Mouse (Mus musculus) lung, embryonic 16.5 days (tissue): ENCODE measurements around the gene 2310033P09Rik. TPM values are rescaled to one million over a fixed set of nuclear protein-coding genes. Genes with fewer than 3 reads are reported as not detected.

ENCODE experiments used
- ATAC-seq: fragments of 200-750 bp; cut with Nextera tagmentation; 2 replicates; pipeline ENCODE4 v1.8.0; 2017; ENCODE audit warnings: low read depth, mild to moderate bottlenecking, moderate library complexity
- H3K27ac ChIP-seq: fragments of 300-500 bp; sonication (generic); 2 replicates; pipeline ENCODE4 v1.5.1; 2014; ENCODE audit warnings: mild to moderate bottlenecking, control low read depth, low read length
- H3K27me3 ChIP-seq: fragments of 300-500 bp; sonication (generic); 2 replicates; pipeline ENCODE4 v1.6.1; 2014; ENCODE audit warnings: low read depth, low read length, mixed read lengths; ENCODE audit not compliant: control insufficient read depth, insufficient read depth
- H3K36me3 ChIP-seq: fragments of 300-500 bp; sonication (generic); 2 replicates; pipeline ENCODE4 v1.6.1; 2014; ENCODE audit warnings: low read length; ENCODE audit not compliant: control insufficient read depth, insufficient read depth
- H3K4me1 ChIP-seq: fragments of 300-500 bp; sonication (generic); replicated peaks from 2 replicates; pipeline ENCODE4 v1.6.1; 2014; ENCODE audit warnings: low read length, mixed read lengths; ENCODE audit not compliant: control insufficient read depth, insufficient read depth
- H3K4me2 ChIP-seq: fragments of 300-500 bp; sonication (generic); 2 replicates; pipeline ENCODE4 v1.6.1; 2014; ENCODE audit warnings: low read depth, low read length, control low read depth
- H3K4me3 ChIP-seq: fragments of 300-500 bp; sonication (generic); 2 replicates; pipeline ENCODE4 v1.5.1; 2014; ENCODE audit warnings: mild to moderate bottlenecking, low read length, control low read depth
- H3K9ac ChIP-seq: fragments of 300-500 bp; sonication (generic); 2 replicates; pipeline ENCODE4 v1.6.1; 2014; ENCODE audit warnings: low read length, control low read depth
- H3K9me3 ChIP-seq: fragments of 300-500 bp; sonication (generic); 2 replicates; pipeline ENCODE4 v1.6.1; 2016; ENCODE audit warnings: low read length; ENCODE audit not compliant: control insufficient read depth
- WGBS: fragments of 180-500 bp; shearing (Covaris S2); extraction: QIAGEN DNeasy Blood & Tissue Kit; methylation state at CpG from one replicate; pipeline ENCODE4 v1.1.7; 2014; 5-methylcytosine and 5-hydroxymethylcytosine counted together
- polyA plus RNA-seq: library from polyadenylated mRNA; unstranded; fragments of >200 nt; fragmentation: Nextera tagmentation; extraction: Ambion mirVana; gene quantifications from 2 replicates; pipeline ENCODE4 v1.2.1, GENCODE M21; 2015

Gene 2310033P09Rik
- polyA plus RNA-seq, 1 experiment from 2014 or later = 37.0 TPM

GRCm38 (mm10) chr11:59169807-59170206, 38.3 kb upstream of the 2310033P09Rik start:
- H3K9ac ChIP-seq = no peak overlapping the region
- H3K4me2 ChIP-seq = no peak overlapping the region
- H3K4me3 ChIP-seq = no peak overlapping the region
- H3K4me1 ChIP-seq = no peaks in the 10 kb centered on the region
- H3K36me3 ChIP-seq = no peaks in the 10 kb centered on the region
- ATAC-seq = no peak
- no peaks in the 10 kb centered on the region for H3K9me3 ChIP-seq
- WGBS = 35% methylated on average over 3 of the region's 3 CpGs
- H3K27me3 ChIP-seq = peaks cover 9% of the 10 kb centered on the region
- no peak overlapping the region for H3K27ac ChIP-seq

DNA sequence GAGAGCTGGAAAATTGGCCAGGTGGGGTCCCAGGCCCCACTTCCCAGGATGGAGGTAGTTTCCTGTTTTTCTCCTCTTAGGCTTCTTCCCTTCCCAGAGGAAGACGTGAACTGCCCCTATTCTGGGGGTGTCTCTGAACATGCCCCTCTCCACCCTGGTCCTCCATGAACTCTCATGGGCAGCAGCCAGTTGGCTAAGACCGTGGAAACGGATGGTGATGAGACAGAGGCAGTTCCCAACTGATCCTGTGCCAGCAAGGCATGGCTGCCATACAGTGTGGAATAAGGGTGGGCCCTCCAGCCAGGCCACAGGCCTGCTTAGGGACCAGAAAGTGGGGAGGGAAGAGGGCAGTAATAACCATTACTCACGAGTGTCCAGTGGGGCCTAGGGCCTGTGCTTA, 37.6 kb upstream of the 2310033P09Rik start:
- no peaks in the 10 kb centered on the region for H3K4me1 ChIP-seq
- no peak overlapping the region for H3K9ac ChIP-seq
- no peaks in the 10 kb centered on the region for H3K36me3 ChIP-seq
- H3K27me3 ChIP-seq = peaks cover 16% of the 10 kb centered on the region
- 49% methylated on average over 4 of the region's 4 CpGs for WGBS
- H3K4me3 ChIP-seq = no peak overlapping the region
- no peak overlapping the region for H3K4me2 ChIP-seq
- no peak for ATAC-seq
- no peak overlapping the region for H3K27ac ChIP-seq
- H3K9me3 ChIP-seq = no peaks in the 10 kb centered on the region

DNA sequence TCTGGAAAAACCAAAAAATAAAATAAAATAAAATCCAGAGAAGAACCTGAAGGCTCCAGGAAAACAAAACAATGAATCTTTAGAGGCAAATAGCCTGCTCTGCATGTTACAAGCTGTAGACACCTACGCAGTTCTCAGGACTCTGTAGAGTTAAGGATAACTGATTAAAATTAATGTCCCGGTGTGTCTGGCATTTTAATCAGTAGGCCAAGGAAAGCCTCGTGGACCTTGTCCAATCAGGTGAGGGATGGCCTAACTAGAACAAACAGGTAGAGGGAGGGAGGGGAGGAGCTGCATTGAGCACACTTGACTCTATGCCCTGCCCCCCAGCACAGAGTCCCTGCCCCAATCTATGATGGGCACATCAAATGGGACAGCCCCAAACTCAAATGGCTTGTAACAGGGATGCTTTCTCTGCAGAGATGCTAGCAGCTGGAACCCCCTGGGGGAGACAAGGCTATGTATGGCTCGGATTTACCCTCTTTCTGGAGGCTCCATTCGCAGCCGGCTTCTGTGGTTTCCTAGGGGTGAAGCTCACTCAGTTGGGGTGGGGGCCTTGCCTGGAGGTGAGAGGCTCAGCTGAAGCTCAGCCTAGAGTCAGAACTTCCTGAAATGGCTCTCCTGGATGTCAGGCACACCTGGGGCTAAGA, 33.8 kb upstream of the 2310033P09Rik start:
- Histone ChIP-seq H3K4me2 (no peak overlapping the region), H3K27me3 (peaks cover 47% of the 10 kb centered on the region), H3K36me3 (no peaks in the 10 kb centered on the region), H3K4me3 (no peak overlapping the region), H3K27ac (no peak overlapping the region), H3K9me3 (no peaks in the 10 kb centered on the region), H3K4me1 (peaks cover 2% of the 10 kb centered on the region; the same call in 1 of the 2 replicates), H3K9ac (no peak overlapping the region)
- no peak for ATAC-seq
- WGBS = 56% methylated on average over 6 of the region's 6 CpGs

GRCm38 (mm10) chr11:59176475-59176874, 31.6 kb upstream of the 2310033P09Rik start:
- H3K4me2 ChIP-seq = peak overlapping the region; percentile 42
- H3K36me3 ChIP-seq = no peaks in the 10 kb centered on the region
- H3K4me3 ChIP-seq = peak overlapping the region; percentile 22
- no peak overlapping the region for H3K27ac ChIP-seq
- 2% methylated on average over 48 of the region's 48 CpGs for WGBS
- H3K9me3 ChIP-seq = no peaks in the 10 kb centered on the region
- 0 out of 2 replicates have a peak overlapping the region, but pooled peaks have one; percentile 20 for H3K9ac ChIP-seq
- H3K4me1 ChIP-seq = peaks cover 2% of the 10 kb centered on the region; the same call in 1 of the 2 replicates
- peaks cover 49% of the 10 kb centered on the region for H3K27me3 ChIP-seq
- ATAC-seq = no peak

- peaks cover 2% of the 10 kb centered on the region; the same call in 1 of the 2 replicates for H3K4me1 ChIP-seq
- H3K9ac ChIP-seq = no peak overlapping the region
- 8% methylated on average over 34 of the region's 34 CpGs for WGBS
- ATAC-seq = no peak; the same call in 1 of the 2 replicates
- H3K36me3 ChIP-seq = no peaks in the 10 kb centered on the region
- H3K9me3 ChIP-seq = no peaks in the 10 kb centered on the region
- H3K27me3 ChIP-seq = peaks cover 49% of the 10 kb centered on the region
- H3K4me3 ChIP-seq = peak overlapping the region; percentile 22
- H3K27ac ChIP-seq = no peak overlapping the region
- H3K4me2 ChIP-seq = peak overlapping the region; percentile 42; the same call in 1 of the 2 replicates
Observed at GRCm38 (mm10) chr11:59176921-59177320, 31.2 kb upstream of the 2310033P09Rik start.

DNA sequence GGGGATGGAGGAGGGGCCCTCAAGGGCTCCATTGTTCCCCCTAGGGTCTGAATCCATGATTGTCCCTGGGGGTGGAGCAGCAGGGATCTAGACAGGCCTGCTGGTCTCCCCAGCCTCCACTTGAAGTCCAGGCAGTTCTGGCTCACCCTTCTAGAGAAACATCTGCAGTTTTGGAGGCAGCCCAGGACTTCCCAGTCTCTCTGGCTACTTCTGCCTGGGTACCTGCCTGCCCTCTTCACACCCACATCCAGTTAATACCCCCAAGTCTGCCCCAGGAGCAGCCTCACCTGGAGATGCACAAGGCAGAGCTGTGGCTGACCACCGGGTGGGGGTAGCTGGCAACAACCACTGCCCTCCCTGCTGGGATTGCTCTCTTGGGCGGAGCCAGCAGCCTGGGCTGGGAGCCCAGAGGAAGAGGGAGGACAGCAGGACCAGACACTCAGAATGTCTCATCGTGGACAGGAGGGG, 25.2 kb upstream of the 2310033P09Rik start, which contains the start of gene Gjc2:
TSS of gene Gjc2 (minus strand) at position 350 of the 468 bp plus-strand sequence.
- 15% methylated on average over 2 of the region's 3 CpGs for WGBS
- Histone ChIP-seq H3K9me3 (no peaks in the 10 kb centered on the region), H3K36me3 (peaks cover 7% of the 10 kb centered on the region; the same call in 1 of the 2 replicates), H3K27ac (peak within 1 kb of the TSS; percentile 50), H3K9ac (peak within 1 kb of the TSS; percentile 33; the same call in 1 of the 2 replicates), H3K4me2 (no peak within 1 kb of the TSS), H3K4me3 (no peak within 1 kb of the TSS), H3K4me1 (peaks cover 11% of the 10 kb centered on the region), H3K27me3 (peaks cover 9% of the 10 kb centered on the region)
- peak; percentile 73 for ATAC-seq

DNA sequence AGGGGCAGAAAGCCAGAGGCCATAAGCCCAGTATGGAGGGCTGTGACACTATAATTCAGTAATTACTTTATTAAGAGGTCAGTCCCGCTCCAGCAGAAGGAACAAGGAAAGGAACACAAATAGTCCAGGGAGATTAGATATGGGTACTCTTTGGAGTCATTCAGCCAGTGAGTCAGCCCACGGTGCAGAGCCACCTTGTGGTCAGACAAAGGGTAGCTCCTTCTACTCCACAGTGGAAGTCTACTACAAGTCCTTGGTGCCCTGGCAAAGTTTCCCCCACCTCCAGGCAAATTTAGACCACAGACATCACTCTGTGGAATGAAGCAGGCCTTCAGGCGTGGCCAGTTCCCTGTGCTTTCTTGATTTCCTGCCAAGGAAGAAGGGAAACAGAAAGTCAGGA, 24.3 kb upstream of the 2310033P09Rik start:
- Histone ChIP-seq H3K4me2 (no peak overlapping the region), H3K9me3 (no peaks in the 10 kb centered on the region), H3K4me1 (peaks cover 11% of the 10 kb centered on the region), H3K9ac (0 out of 2 replicates have a peak overlapping the region, but pooled peaks have one; percentile 1), H3K4me3 (no peak overlapping the region), H3K27me3 (peaks cover 6% of the 10 kb centered on the region), H3K36me3 (peaks cover 7% of the 10 kb centered on the region; the same call in 1 of the 2 replicates), H3K27ac (peak overlapping the region; percentile 50)
- ATAC-seq = peak; percentile 74
- WGBS = 20% methylated on average over 3 of the region's 3 CpGs

DNA sequence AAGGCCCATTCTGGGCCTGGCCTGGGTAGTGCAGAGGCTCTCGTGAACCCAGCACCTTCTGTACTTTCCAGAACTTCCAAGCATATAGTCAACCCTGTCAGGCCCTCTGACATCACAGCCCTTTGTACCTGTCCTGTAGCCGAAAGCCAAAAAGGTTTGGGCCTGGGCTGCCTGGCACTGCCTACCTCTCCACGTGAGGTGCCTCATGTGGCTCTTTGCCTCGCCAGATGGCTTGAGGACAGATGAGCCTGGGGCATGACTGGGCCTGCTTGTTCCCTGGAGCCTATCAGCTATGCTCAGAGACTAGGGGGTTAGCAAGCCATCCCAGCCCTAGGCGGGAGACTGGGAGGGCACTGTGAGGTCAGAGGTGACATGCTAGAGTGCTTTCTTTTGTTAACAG, 22.6 kb upstream of the 2310033P09Rik start:
- H3K4me3 ChIP-seq = no peak overlapping the region
- H3K4me1 ChIP-seq = peaks cover 15% of the 10 kb centered on the region
- no peak overlapping the region for H3K9ac ChIP-seq
- WGBS = 73% methylated on average over 5 of the region's 5 CpGs
- no peaks in the 10 kb centered on the region for H3K27me3 ChIP-seq
- no peak overlapping the region for H3K27ac ChIP-seq
- no peak for ATAC-seq
- H3K36me3 ChIP-seq = peaks cover 7% of the 10 kb centered on the region; the same call in 1 of the 2 replicates
- H3K4me2 ChIP-seq = no peak overlapping the region
- H3K9me3 ChIP-seq = no peaks in the 10 kb centered on the region

DNA sequence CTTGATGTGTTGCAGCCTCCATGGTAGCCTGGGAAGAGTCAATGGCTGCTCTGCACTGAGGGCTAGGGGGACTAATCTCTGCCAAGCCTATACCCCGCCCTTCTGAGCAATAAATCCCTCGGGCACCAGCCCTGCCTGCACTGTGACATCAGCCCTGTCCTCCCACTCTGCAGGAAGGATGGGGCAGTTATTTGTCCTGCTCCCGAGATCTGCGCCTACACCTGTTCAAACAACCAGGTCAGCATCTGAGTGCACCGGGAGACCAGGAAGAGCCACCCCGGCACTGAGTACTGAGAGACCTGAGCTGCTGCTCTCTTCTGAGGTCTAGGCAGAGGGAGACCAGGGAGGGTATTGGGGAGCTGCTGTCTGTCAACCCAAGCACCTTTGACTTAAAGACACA, 20.4 kb upstream of the 2310033P09Rik start:
- Histone ChIP-seq H3K4me2 (no peak overlapping the region), H3K27me3 (no peaks in the 10 kb centered on the region)

More for the DNA sequence above, 20.4 kb upstream of the 2310033P09Rik start:
- no peak for ATAC-seq
- Histone ChIP-seq H3K9ac (no peak overlapping the region), H3K36me3 (peaks cover 7% of the 10 kb centered on the region; the same call in 1 of the 2 replicates), H3K9me3 (no peaks in the 10 kb centered on the region), H3K27ac (no peak overlapping the region), H3K4me1 (peaks cover 21% of the 10 kb centered on the region), H3K4me3 (no peak overlapping the region)
- 45% methylated on average over 6 of the region's 6 CpGs for WGBS
